Mouse (Mus musculus) frontal cortex, adult (tissue): ENCODE measurements around the gene Palld.

Experiments used
- ATAC-seq: cut with Nextera tagmentation; 2 replicates; pipeline ENCODE4 v1.9.2; 2017; ENCODE audit warnings: mild to moderate bottlenecking, moderate library complexity, mixed read lengths; ENCODE audit not compliant: low TSS enrichment

Gene Palld

DNA sequence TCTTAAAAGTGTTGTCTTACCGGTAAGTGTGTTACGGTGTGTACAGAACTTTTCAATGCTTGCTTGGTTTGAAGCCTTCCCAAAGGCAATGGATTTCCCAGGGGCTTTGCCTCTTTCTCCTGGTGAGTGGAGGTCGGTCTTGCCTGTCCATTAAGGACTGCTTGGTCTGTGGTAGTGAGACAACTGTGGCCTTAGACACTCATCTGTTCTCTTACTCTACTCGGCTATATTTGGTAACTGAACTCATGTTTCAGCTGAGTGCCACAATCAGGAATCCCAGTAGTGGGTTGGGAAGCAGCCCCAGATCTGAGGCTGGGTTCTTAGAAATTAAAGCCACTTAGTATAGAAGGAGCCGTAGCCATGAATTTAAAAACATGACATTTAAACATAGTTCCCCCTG is at the start of gene Palld:
Gene Palld (minus strand): TSS at position 170 of the 400 bp plus-strand sequence.
- no peak for ATAC-seq

- ATAC-seq, result no peak
Measured at GRCm38 (mm10) chr8:61937576-61937975, 35.1 kb upstream of the Palld start.

DNA sequence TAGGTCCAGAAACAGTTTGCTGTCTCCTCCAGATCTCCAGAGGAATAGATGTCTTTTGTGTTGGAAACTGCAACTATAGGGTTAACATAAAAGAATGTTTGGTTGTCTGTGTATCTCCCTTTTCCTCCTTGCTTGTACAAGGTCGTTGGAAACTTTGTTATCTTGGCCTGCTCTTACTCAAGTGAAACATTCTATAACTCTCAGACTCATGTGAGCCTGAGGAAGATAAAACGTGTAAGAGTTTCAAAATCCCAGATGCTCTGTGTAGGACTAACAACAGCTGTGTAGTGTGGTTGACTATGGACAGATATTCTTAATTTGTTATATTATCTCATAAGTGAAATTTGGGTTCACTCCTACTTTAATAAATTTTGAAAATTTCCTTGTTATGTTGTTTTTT is 30.8 kb upstream of the Palld start:
- no peak for ATAC-seq

DNA sequence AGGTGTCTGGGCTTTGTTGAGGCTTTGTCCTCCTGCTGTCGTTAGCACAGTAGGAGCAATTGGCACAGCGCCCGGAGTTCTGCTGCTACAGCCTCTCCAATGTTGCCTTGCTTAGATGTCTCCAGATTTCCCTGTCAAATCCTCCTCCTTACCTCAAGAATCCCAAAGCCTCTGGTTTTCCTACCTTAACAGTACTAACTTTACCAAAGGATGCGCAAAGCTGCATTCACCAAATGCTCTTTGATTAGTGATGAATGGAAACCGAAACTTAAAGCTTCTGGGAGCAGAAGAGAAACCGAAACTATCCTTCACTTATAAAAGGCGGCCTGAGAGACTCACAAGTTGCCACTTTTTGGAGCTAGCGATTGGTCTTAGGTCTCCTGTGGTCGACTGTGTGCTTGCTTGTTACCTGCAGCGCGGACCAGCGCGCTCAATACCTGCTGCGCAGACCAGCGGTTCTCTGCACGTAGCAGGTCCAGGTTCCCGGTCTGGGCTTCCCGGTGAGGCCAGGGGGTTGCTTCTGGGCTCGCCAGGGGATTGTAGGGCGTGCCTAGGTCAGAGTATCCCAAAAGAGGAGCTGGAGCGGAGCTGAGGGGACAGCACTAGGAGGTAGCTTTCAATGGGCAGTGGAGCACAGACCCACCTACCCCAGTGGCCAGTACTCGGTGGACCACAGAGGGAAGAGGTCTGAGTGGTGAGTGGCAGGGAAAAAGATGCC is 25.4 kb upstream of the Palld start, which contains the start of gene Ddx60:
Gene Ddx60 (plus strand): TSS at position 311 of the 718 bp plus-strand sequence.
- ATAC-seq, result peak; percentile 88

- ATAC-seq, result no peak
Measured at GRCm38 (mm10) chr8:61924518-61924917, 22.0 kb upstream of the Palld start.

GRCm38 (mm10) chr8:61921454-61922054 is 19.1 kb upstream of the Palld start:
- no peak for ATAC-seq

DNA sequence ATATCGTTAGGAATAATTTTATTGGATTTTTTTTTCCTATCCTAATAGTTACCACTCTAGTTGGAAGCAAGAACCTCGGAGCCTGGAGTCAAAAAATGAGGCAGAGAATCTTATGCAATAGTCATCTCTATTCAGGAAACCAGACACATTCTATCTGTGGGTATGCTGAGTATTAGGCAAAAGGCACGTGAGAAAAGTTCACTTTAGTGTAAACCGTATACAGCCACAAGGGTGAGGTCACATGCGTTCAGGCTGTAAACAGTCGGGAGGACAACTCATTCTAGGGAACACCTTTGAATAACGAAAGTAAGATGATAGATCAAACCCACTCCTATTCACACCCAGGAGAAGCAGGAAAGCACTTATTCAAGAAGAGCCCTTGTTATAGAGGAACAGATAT is 17.9 kb upstream of the Palld start:
- ATAC-seq, result no peak

DNA sequence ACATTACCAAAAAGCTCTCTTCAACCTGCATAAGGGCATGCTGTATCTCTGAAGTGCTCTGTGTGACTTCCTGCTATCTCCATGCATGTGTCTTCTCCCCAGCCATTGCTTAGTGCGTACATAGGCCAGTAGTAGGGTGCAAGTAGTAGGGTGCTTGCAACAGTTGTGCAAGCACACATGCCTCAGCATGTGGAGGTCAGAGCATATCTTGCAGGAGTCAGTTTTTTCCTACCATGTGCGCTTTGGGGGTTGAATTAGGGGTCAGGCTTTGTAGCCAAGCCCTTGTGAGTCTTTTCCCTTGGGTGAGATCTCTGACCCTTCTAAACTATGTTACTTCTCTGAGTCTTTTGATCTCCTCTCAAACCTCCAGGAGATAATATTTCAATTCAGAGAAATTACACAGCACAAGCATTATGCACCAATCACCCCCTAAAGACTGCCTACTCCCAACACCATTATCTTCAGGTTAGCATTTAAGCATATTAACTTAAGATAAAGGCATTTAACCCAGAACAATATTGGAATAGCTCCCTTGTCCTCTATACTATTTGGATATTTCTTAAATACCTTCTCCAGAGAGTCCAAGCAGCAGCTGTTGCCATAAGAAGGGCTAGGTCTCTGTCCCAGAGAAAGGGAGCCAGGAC is 16.8 kb upstream of the Palld start:
- ATAC-seq, result no peak

- ATAC-seq, result no peak
Measured at GRCm38 (mm10) chr8:61917287-61917686, 14.8 kb upstream of the Palld start.

- no peak for ATAC-seq
Measured at GRCm38 (mm10) chr8:61913957-61914356, 11.5 kb upstream of the Palld start.

GRCm38 (mm10) chr8:61912817-61913216 is 10.3 kb upstream of the Palld start:
- no peak for ATAC-seq

DNA sequence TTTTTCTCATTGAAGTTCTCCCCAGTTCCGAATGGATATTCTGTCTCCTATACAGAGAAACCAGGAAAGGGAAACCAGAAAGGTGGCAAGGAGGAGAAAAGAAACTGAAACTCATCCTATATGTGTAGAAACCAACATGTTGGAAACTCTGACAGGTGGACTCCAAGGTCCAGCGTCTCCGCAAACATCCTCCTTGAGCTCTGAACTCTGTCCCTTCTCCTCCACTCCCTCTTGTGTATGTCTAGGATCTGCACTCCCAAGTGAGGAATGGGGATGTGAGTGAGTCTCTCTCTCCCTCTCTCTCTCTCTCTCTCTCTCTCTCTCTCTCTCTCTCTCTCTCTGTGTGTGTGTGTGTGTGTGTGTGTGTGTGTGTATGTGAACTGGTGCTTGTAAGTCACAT is 6.8 kb upstream of the Palld start:
- no peak for ATAC-seq

- ATAC-seq, result peak; percentile 85
Measured at GRCm38 (mm10) chr8:61908303-61909215, 6.1 kb upstream of the Palld start.

- no peak for ATAC-seq
Measured at GRCm38 (mm10) chr8:61901028-61901717, 1.3 kb downstream of the Palld start.

DNA sequence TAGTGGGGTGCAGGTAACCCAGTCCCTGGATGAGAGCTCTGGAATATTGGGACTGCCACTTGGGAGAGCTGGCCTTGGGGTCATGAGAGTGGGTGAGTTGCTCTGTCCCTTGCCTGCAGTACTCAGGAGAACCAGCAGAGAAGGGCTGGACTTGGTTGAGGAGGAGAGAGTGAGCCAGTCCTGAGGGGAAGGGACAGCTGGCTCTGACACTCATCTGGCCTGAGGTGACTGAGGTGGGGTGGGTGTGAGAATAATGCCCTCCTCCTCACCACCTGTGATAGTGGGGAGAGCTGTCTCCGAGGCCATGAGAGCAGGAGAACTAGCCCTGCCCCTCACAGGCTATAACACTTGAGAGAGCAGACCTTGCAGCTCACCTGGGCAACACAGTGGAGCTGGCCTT is 5.1 kb downstream of the Palld start:
- ATAC-seq, result no peak

- ATAC-seq, result no peak
Measured at GRCm38 (mm10) chr8:61896742-61897141, 5.7 kb downstream of the Palld start.

DNA sequence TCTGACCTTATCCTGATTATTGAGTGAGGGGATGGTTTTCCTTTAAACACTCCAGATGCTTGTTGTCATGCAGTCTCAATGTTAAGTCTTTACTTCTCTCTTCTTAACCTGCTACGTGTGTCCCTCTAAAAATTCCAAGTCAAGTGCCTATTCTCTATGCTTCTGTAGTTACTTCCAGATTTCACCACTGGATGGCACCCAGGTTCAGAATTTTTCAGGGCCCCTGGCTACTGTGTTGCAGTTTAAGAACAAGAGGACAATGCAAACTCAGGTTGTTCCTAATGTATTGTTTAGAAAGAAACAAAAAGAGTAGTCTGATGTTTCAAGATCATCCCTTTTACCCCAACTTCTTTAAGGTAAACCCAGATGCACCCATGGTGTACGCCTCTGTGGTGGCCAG is 8.4 kb downstream of the Palld start:
- ATAC-seq, result peak; percentile 94

DNA sequence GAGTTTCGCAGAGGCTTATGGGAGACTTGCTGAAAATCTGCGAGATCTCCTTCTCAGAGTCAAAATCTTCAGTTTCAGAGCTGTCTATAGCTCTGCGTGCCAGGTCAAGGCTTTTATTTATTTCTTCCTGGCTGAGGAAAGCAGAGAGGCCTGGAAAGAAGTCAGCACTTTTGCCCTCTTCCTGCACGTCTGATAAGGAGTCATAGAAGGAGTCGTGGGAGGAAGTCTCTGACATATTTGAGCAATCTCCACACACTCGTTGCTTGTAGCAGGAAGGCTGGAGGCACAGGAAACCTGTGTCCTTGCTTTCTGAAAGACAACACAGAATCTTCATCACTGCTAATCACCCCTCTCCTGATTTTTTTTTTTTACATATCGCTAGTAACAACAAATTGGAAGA is 24.9 kb downstream of the Palld start:
- ATAC-seq, result no peak

DNA sequence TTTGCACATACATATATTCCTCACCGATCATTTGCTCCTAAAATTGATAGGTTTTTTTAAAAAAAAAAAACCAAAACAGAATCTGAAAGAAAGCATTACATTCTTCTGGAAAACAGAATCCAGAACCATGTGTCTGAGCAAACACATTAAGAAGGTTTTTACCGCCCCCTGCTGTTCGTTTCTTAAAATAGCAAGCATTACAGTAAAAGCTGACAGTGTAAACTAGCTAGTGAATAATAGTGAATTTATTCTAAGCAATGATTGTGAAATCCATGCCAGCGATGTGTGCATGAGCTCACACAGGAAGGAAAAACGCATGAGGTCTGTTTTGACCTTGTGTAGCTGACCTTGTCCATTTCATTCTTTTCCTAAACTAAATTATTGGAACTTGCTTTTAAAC is 27.2 kb downstream of the Palld start:
- ATAC-seq, result peak; percentile 83

DNA sequence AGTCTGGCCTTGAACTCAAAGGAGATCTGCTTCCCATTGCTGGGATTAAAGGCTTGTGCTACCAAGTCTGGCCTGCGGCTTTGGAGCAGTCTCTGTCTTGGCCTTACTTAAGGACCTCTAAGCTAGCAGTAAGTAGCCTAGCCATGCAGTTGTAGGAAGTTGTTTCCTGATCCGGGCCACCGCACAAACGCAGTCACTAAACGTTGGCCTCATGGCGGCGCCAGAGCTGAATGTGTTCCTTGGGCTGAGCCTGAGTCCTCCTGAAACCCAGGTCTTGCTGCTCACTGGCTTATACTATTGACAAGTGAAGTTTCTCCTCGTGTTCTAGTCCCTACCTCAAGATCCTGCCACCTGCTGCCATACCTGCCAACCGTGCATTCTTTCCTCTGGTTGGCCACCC is 28.5 kb downstream of the Palld start:
- no peak for ATAC-seq

- ATAC-seq, result no peak
Measured at GRCm38 (mm10) chr8:61868481-61868880, 34.0 kb downstream of the Palld start.
